Mouse (Mus musculus) lung, postnatal 36 days (tissue): Measurements from ENCODE around the gene Itfg1.

Experiments
- DNase-seq: peaks from one replicate; pipeline ENCODE4 v3.0.0; 2022; ENCODE audit warnings: mixed read lengths

The Itfg1 gene

GRCm38 (mm10) chr8:85717271-85717670, 123.5 kb downstream of the Itfg1 start:
- no peak for DNase-seq

- no peak for DNase-seq
Observed at GRCm38 (mm10) chr8:85716696-85717095, 124.0 kb downstream of the Itfg1 start.

GRCm38 (mm10) chr8:85706988-85707387, 133.7 kb downstream of the Itfg1 start:
- no peak for DNase-seq

DNA sequence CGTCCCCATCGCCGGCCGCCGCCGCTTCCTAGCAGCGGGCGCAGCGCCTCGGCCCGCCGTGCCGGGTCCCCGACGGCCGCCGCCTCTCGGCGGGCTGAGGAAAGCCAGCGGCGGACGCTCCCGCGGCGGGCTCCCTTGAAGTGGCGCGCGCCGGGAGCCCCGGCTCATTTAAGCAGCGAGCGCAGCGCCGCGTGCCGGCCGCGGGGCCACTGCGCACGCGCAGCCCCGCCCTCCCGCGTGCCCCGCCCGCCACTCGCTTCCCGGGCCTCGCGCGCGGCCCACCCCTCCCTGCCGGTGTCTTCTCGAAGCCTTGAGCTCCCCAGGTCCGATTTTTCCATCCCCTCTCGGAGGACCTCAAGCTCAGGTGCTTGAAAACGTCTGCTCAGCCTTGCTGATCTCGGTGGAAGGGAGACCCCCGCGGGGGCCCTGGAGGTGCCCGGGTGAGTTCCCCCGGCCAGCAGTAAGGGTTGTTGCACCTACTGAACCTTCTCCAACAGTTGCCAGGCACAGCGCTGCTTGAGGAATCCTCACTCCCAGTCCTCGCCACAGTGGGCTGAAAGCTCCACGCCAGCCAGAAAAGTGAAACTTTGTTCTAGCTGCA, 139.9 kb downstream of the Itfg1 start, which contains the start of gene Neto2:
Neto2 (minus strand) TSS at position 174 of the 601 bp plus-strand sequence.
- peak; percentile 65 for DNase-seq

- peak; percentile 21 for DNase-seq
Observed at GRCm38 (mm10) chr8:85700101-85700750, 140.5 kb downstream of the Itfg1 start.

- peak; percentile 71 for DNase-seq
Observed at GRCm38 (mm10) chr8:85699051-85699450, 141.7 kb downstream of the Itfg1 start.
